Mouse (Mus musculus) heart, adult 2 months (tissue): Measurements from ENCODE around the gene Gm10197. TPM values are rescaled to one million over a fixed set of nuclear protein-coding genes. Genes with fewer than 3 reads are reported as not detected.

ENCODE experiments used
- DNase-seq, 2 experiments: peaks; one replicate each; pipeline ENCODE4 v3.0.0; 2021
- H3K27ac ChIP-seq: fragments of 200-600 bp; 2 replicates; pipeline ENCODE4 v1.8.1; 2022
- H3K27me3 ChIP-seq: fragments of 200-500 bp; 2 replicates; pipeline ENCODE4 v1.6.1; 2012; ENCODE audit warnings: mild to moderate bottlenecking, low read length, inconsistent platforms, mixed read lengths; ENCODE audit not compliant: control insufficient read depth, insufficient read depth
- H3K36me3 ChIP-seq: fragments of 200-500 bp; 2 replicates; pipeline ENCODE4 v1.6.1; 2012; ENCODE audit warnings: low read length, inconsistent platforms; ENCODE audit not compliant: control insufficient read depth, insufficient read depth
- H3K4me1 ChIP-seq: fragments of 200-500 bp; 2 replicates; pipeline ENCODE4 v1.6.1; 2011; ENCODE audit warnings: low read length; ENCODE audit not compliant: control insufficient read depth, insufficient read depth
- H3K4me3 ChIP-seq: fragments of 200-600 bp; 2 replicates; pipeline ENCODE4 v1.8.1; 2022
- H3K79me2 ChIP-seq: fragments of 200-500 bp; replicated peaks from 2 replicates; pipeline ENCODE4 v1.6.1; 2012; ENCODE audit warnings: mild to moderate bottlenecking, inconsistent platforms, low read length, moderate library complexity, mixed read lengths; ENCODE audit not compliant: control insufficient read depth, insufficient read depth
- H3K9ac ChIP-seq: fragments of 200-500 bp; 2 replicates; pipeline ENCODE4 v1.6.1; 2012; ENCODE audit warnings: low read depth, mild to moderate bottlenecking, control low read depth, inconsistent platforms, low read length, mixed read lengths
- CTCF ChIP-seq: fragments of 200-600 bp; IDR thresholded peaks from 2 replicates; pipeline ENCODE4 v1.8.1; 2022; ENCODE audit warnings: antibody characterized with exemption, mild to moderate bottlenecking, moderate library complexity
- EP300 ChIP-seq: fragments of 200-500 bp; IDR thresholded peaks from 2 replicates; pipeline ENCODE4 v1.6.1; 2011; ENCODE audit warnings: low read depth, low read length, control low read depth; ENCODE audit not compliant: insufficient read depth
- POLR2A ChIP-seq: fragments of 200-500 bp; IDR thresholded peaks from 2 replicates; pipeline ENCODE4 v1.6.1; 2011; ENCODE audit warnings: mild to moderate bottlenecking, low read depth, low read length, control low read depth; ENCODE audit not compliant: insufficient read depth
- WGBS: fragments of 180-500 bp; shearing (Covaris S2); methylation state at CpG from one replicate; pipeline ENCODE4 v1.1.7; 2018; 5-methylcytosine and 5-hydroxymethylcytosine counted together
- intact Hi-C: fragments of 180-260 bp; cut with DNase I; formaldehyde crosslinking; loops from one replicate; pipeline ENCODE4 v1.15.1; 2025
- polyA plus RNA-seq: library from polyadenylated mRNA; depleted of rRNA; stranded (reverse); fragments of >200 nt; gene quantifications from 2 replicates; pipeline ENCODE4 v1.2.3, GENCODE M21; 2012
- total RNA-seq, 2 experiments: library from RNA; stranded (reverse); gene quantifications; 2 replicates each; pipeline ENCODE4 v1.2.3; 2021

The Gm10197 gene
- total and polyA plus RNA-seq, 3 experiments, result not detected

- Histone ChIP-seq H3K36me3 (no peaks in the 10 kb centered on the region), H3K27me3 (no peaks in the 10 kb centered on the region), H3K27ac (no peak overlapping the region), H3K79me2 (no peaks in the 10 kb centered on the region), H3K9ac (no peak overlapping the region), H3K4me3 (no peak overlapping the region), H3K4me1 (no peaks in the 10 kb centered on the region)
- intact Hi-C loops, result no loop called here
- 80% methylated on average over 15 of the region's 15 CpGs for WGBS
- no peak for DNase-seq
- TF ChIP-seq POLR2A, result no peak
- no peak for TF ChIP-seq CTCF
- no peak for TF ChIP-seq EP300
These were observed 42.2 kb upstream of the Gm10197 start for GRCm38 (mm10) chr19:53413617-53414380.

- Histone ChIP-seq H3K27ac (no peak overlapping the region), H3K79me2 (no peaks in the 10 kb centered on the region), H3K36me3 (no peaks in the 10 kb centered on the region), H3K27me3 (no peaks in the 10 kb centered on the region), H3K9ac (no peak overlapping the region), H3K4me1 (no peaks in the 10 kb centered on the region), H3K4me3 (no peak overlapping the region)
- TF ChIP-seq EP300 (no peak), POLR2A (no peak), CTCF (no peak)
- WGBS, result 33% methylated on average over 6 of the region's 6 CpGs
- intact Hi-C loops, result no loop called here
- no peak for DNase-seq
These were observed 40.7 kb upstream of the Gm10197 start for GRCm38 (mm10) chr19:53412149-53412848.

- no peaks in the 10 kb centered on the region for H3K27me3 ChIP-seq
- H3K36me3 ChIP-seq, result no peaks in the 10 kb centered on the region
- DNase-seq, result no peak
- 48% methylated on average over 17 of the region's 17 CpGs for WGBS
- H3K4me1 ChIP-seq, result no peaks in the 10 kb centered on the region
- TF ChIP-seq EP300 (no peak), POLR2A (no peak), CTCF (no peak)
- no peak overlapping the region for H3K9ac ChIP-seq
- H3K79me2 ChIP-seq, result no peaks in the 10 kb centered on the region
- intact Hi-C loops, result no loop called here
- no peak overlapping the region for H3K27ac ChIP-seq
- H3K4me3 ChIP-seq, result no peak overlapping the region
These were observed 38.2 kb upstream of the Gm10197 start for GRCm38 (mm10) chr19:53409663-53410307.

- intact Hi-C loops, result no loop called here
- no peak overlapping the region for H3K4me3 ChIP-seq
- H3K27me3 ChIP-seq, result no peaks in the 10 kb centered on the region
- H3K36me3 ChIP-seq, result no peaks in the 10 kb centered on the region
- no peaks in the 10 kb centered on the region for H3K4me1 ChIP-seq
- no peak overlapping the region for H3K9ac ChIP-seq
- TF ChIP-seq CTCF (no peak), EP300 (no peak), POLR2A (no peak)
- WGBS, result 87% methylated on average over 8 of the region's 8 CpGs
- no peak for DNase-seq
- H3K27ac ChIP-seq, result no peak overlapping the region
- H3K79me2 ChIP-seq, result no peaks in the 10 kb centered on the region
These were observed 36.8 kb upstream of the Gm10197 start for GRCm38 (mm10) chr19:53408398-53408797.

DNA sequence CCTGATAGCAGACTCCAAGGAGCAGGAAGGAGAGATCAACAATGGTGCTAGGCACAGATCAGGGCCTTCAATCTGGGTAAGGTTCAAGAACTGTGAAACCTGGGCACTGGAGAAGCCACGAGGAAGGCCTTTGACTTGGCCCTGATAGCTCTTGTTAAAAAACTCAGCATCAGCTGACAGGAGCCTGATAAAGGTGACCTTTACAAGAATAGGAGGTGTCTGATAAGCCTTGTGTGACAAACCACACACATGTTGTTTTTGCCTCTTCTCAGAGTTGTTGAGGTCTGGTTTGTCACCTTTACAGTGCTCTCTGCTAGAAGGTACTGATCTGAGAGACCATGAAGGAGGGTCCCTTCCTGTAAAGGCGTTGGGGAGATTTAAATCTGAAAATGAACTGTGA is 35.8 kb upstream of the Gm10197 start:
- no peaks in the 10 kb centered on the region for H3K27me3 ChIP-seq
- no peak for DNase-seq
- 59% methylated on average over 2 of the region's 2 CpGs for WGBS
- H3K4me1 ChIP-seq, result no peaks in the 10 kb centered on the region
- no peak overlapping the region for H3K9ac ChIP-seq
- intact Hi-C loops, result no loop called here
- TF ChIP-seq EP300 (no peak), CTCF (no peak), POLR2A (no peak)
- no peaks in the 10 kb centered on the region for H3K79me2 ChIP-seq
- no peak overlapping the region for H3K27ac ChIP-seq
- H3K4me3 ChIP-seq, result no peak overlapping the region
- H3K36me3 ChIP-seq, result no peaks in the 10 kb centered on the region
